Mouse (Mus musculus) limb, embryonic 12.5 days (tissue): ENCODE measurements around the gene Med22. TPM values are rescaled to one million over a fixed set of nuclear protein-coding genes. Genes with fewer than 3 reads are reported as not detected.

Source experiments
- ATAC-seq: fragments of 200-750 bp; cut with Nextera tagmentation; 2 replicates; pipeline ENCODE4 v1.8.0; 2017; ENCODE audit warnings: low read depth, moderate TSS enrichment; ENCODE audit not compliant: insufficient number of reproducible peaks, insufficient read depth, low FRiP score, low TSS enrichment
- H3K27ac ChIP-seq: fragments of 300-500 bp; sonication (generic); 2 replicates; pipeline ENCODE4 v1.5.1; 2016; ENCODE audit warnings: mild to moderate bottlenecking, moderate library complexity
- H3K27me3 ChIP-seq: fragments of 300-500 bp; sonication (generic); 2 replicates; pipeline ENCODE4 v1.6.1; 2016; ENCODE audit warnings: mild to moderate bottlenecking, moderate library complexity
- H3K36me3 ChIP-seq: fragments of 300-500 bp; sonication (generic); 2 replicates; pipeline ENCODE4 v1.6.1; 2016; ENCODE audit warnings: mild to moderate bottlenecking, moderate library complexity
- H3K4me1 ChIP-seq: fragments of 300-500 bp; sonication (generic); replicated peaks from 2 replicates; pipeline ENCODE4 v1.6.1; 2016
- H3K4me2 ChIP-seq: fragments of 300-500 bp; sonication (generic); 2 replicates; pipeline ENCODE4 v1.6.1; 2016; ENCODE audit warnings: mild to moderate bottlenecking, moderate library complexity
- H3K4me3 ChIP-seq: fragments of 300-500 bp; sonication (generic); replicated peaks from 2 replicates; pipeline ENCODE4 v1.5.1; 2016; ENCODE audit warnings: mild to moderate bottlenecking
- H3K9ac ChIP-seq: fragments of 300-500 bp; sonication (generic); replicated peaks from 2 replicates; pipeline ENCODE4 v1.6.1; 2016; ENCODE audit warnings: mild to moderate bottlenecking, moderate library complexity
- H3K9me3 ChIP-seq: fragments of 300-500 bp; sonication (generic); 2 replicates; pipeline ENCODE4 v1.6.1; 2016; ENCODE audit warnings: mild to moderate bottlenecking, moderate library complexity
- WGBS: fragments of 180-500 bp; shearing (Covaris S2); methylation state at CpG from one replicate; pipeline ENCODE4 v1.1.7; 2016; 5-methylcytosine and 5-hydroxymethylcytosine counted together
- polyA plus RNA-seq: library from polyadenylated mRNA; unstranded; fragments of >200 nt; fragmentation: Nextera tagmentation; extraction: Ambion mirVana; gene quantifications from 2 replicates; pipeline ENCODE4 v1.2.1, GENCODE M21; 2016

The Med22 gene
- polyA plus RNA-seq, 1 experiment from 2014 or later, result 66.5 TPM

DNA sequence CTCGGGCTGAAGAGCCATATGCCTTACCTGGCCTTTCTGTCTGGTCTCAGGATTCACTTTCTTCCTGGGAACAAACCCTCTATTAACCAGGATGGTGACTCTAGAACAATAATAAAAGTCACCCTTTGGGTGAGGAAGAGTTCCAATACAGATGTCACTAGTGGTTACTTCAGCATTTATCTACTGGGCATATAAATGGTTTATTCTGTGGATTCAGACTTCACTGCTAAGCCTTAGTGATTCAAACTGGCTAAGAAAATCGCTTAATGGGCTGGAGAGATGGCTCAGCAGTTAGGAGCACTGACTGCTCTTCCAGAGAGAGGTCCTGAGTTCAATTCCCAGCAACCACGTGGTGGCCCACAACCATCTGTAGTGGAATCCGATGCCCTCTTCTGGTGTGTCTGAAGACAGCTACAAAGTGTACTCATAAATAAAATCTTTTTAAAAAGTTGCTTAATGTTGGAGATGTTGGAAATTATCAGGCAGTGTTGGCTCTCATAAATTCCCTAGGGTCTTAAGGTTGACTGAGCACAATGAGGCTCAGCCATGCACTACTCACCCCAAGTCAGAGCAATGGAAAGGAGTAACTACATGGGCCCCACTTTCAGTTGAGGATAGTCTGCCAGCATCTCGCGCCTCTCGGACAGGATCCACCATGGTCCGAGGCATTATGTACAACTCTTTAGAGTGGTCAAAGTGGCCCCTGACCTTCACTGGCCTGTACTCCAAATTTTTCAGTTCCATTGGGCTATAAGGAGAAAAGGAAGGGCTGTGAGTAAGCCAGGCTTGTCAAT is 3.9 kb upstream of the Med22 start:
- no peak for ATAC-seq

DNA sequence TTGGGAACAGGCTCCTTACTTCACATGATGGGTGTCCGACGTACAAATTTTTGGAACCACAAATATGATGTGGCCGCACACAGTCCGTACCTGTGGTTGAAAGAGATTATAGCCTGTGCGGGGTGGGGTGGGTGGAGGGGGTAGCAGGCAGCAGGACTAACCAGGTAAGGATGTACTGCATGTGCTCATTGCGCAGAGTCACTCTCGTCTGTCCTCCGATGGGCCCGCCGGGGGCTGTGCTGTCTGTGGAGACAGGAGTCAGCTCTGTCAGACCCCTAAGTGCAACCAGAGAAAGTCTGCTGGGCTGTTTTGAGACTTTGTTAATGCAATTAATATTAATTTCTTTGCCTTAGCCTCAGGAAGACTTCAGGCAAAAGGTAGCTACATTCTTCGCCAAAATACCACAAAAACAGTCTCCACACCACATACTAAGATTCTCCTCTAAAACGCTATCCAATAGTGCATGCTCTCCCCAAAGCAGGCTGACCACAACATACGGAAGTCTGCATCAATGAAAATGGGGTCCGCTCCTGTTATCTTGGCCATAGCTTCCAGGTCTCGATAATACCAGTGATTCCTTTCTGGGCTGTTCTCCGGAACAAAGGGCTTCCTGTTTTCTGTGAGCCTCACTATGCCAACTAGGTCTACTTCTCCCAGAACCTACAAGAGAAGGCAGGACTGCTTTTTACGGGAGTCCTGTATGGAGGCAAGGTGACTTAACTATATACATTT is 3.1 kb upstream of the Med22 start:
- H3K9ac ChIP-seq, result no peak overlapping the region
- WGBS, result 86% methylated on average over 17 of the region's 17 CpGs
- H3K27ac ChIP-seq, result no peak overlapping the region
- ATAC-seq, result no peak
- no peaks in the 10 kb centered on the region for H3K27me3 ChIP-seq
- peaks cover 47% of the 10 kb centered on the region for H3K36me3 ChIP-seq
- no peak overlapping the region for H3K4me3 ChIP-seq
- H3K9me3 ChIP-seq, result no peaks in the 10 kb centered on the region
- H3K4me1 ChIP-seq, result peaks cover 57% of the 10 kb centered on the region
- H3K4me2 ChIP-seq, result no peak overlapping the region

More for the DNA sequence above, 3.9 kb upstream of the Med22 start:
- Histone ChIP-seq H3K4me1 (peaks cover 50% of the 10 kb centered on the region), H3K9ac (no peak overlapping the region), H3K4me2 (peak overlapping the region; percentile 98; the same call in 1 of the 2 replicates), H3K36me3 (peaks cover 52% of the 10 kb centered on the region), H3K9me3 (no peaks in the 10 kb centered on the region), H3K27ac (no peak overlapping the region), H3K27me3 (no peaks in the 10 kb centered on the region), H3K4me3 (no peak overlapping the region)
- 67% methylated on average over 8 of the region's 8 CpGs for WGBS

DNA sequence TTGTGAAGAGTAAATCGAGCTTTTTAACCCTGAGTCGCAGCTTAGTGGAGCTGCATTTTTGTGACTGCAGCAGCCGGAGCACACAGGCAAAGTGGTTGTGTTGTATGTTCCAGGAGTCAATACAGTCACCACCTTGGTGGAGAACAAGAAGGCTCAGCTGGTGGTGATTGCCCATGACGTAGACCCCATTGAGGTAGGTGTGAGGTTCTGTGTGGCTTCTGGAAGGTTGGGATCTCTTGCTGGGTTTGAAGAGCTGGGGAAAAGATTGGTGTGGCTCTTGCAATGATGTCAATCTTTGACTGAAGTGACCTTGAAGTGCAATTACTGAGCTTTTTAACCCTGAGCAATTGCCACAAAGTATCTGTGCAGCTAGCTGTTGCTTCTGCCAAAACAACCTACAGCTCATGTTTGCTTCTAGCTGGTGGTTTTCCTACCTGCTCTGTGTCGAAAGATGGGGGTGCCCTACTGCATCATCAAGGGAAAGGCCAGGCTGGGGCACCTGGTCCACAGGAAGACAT is 1.8 kb upstream of the Med22 start:
- peak overlapping the region; percentile 95; the same call in 1 of the 2 replicates for H3K27ac ChIP-seq
- no peaks in the 10 kb centered on the region for H3K27me3 ChIP-seq
- peaks cover 50% of the 10 kb centered on the region for H3K36me3 ChIP-seq
- ATAC-seq, result no peak
- peak overlapping the region; percentile 85 for H3K4me3 ChIP-seq
- peaks cover 52% of the 10 kb centered on the region for H3K4me1 ChIP-seq
- H3K9me3 ChIP-seq, result no peaks in the 10 kb centered on the region
- 71% methylated on average over 5 of the region's 5 CpGs for WGBS
- peak overlapping the region; percentile 97 for H3K9ac ChIP-seq
- H3K4me2 ChIP-seq, result peak overlapping the region; percentile 100

DNA sequence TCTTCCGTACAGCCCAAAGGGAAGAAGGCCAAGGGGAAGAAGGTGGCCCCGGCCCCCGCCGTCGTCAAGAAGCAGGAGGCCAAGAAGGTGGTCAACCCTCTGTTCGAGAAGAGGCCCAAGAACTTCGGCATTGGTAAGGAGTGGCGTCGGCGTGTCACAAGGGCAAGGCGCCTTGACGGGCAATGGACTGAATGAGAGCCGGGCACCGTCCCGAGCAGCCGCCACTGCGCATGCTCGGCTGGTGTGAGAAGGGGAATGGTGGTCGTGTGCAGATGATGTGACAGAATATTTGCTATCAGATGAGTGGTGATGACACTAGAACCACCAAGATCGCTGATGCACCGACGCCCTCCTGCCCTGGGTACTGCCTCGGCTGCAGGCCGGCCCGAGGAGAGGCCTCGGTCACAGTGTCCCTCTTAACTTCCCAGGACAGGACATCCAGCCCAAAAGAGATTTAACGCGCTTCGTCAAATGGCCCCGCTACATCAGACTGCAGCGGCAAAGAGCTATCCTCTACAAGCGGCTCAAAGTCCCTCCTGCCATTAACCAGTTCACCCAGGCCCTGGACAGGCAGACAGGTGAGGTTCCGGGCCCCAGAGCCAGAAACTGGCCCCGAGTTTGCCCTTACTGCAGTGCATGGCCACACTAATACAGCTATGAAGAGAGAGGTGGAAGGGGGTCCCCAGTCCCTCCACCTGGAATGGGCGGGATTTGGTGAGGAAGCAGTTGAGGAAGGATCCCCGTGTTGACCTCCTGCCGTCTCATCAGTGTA is 703 bp upstream of the Med22 start:
- H3K4me3 ChIP-seq, result peak overlapping the region; percentile 85
- under 1% methylated on average over 37 of the region's 37 CpGs for WGBS
- H3K4me2 ChIP-seq, result peak overlapping the region; percentile 100
- H3K4me1 ChIP-seq, result peaks cover 45% of the 10 kb centered on the region
- H3K36me3 ChIP-seq, result peaks cover 62% of the 10 kb centered on the region
- H3K27me3 ChIP-seq, result no peaks in the 10 kb centered on the region
- no peak for ATAC-seq
- H3K9ac ChIP-seq, result peak overlapping the region; percentile 97
- peak overlapping the region; percentile 95 for H3K27ac ChIP-seq
- no peaks in the 10 kb centered on the region for H3K9me3 ChIP-seq

DNA sequence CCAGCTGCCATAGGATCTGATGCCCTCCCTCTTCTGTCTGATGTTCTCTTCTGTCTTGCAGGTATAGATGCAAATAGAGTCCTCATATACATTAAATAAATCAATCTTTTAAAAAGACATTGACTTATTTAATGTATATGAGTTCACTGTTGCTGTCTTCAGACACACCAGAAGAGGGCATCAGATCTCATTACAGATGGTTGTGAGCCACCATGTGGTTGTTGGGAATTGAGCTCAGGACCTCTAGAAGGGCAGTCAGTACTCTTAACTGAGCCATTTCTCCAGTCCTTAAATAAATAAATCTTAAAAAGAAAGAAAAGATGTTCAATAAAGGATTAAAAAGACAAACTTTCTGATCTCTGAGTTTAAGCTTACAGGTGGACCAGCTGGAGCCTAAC is 1.1 kb downstream of the Med22 start:
- Histone ChIP-seq H3K36me3 (peaks cover 75% of the 10 kb centered on the region), H3K27ac (peak overlapping the region; percentile 95; the same call in 1 of the 2 replicates), H3K9me3 (no peaks in the 10 kb centered on the region), H3K4me3 (peak overlapping the region; percentile 85), H3K9ac (peak overlapping the region; percentile 97), H3K27me3 (no peaks in the 10 kb centered on the region), H3K4me1 (peaks cover 31% of the 10 kb centered on the region), H3K4me2 (peak overlapping the region; percentile 100)
- no peak for ATAC-seq

DNA sequence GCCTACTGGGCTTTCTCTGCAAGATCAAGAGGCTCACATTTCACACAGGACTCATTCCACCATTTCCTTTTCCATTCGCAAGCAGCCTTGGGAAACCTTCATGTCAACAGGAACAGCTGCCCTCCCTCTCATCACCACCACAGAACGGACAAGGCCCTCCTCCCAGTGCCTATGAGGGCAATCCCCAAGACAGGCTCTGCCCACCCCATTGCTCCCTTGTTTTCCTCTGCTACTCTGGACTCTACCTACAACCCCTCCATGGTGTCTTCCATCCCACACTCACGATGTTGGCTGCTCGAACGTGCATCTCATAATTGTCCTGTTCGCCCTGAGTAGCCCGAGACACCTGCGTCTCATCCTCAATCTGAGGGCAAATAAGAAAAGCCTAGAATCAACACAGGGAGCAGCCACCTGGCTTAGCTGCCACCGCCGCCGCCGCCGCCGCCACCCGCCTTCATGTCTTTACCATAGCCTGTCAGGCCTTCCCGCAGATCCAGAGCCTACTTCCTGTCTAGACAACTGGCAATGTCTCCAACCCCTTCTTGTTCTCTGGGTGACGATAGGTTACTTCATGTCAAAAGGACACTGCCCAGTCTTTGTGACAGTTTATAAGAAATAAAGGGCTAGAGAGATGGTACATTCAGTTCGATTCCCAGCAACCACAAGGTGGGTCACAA is 1.6 kb downstream of the Med22 start:
- peaks cover 75% of the 10 kb centered on the region for H3K36me3 ChIP-seq
- H3K27me3 ChIP-seq, result no peaks in the 10 kb centered on the region
- ATAC-seq, result no peak
- H3K4me1 ChIP-seq, result peaks cover 34% of the 10 kb centered on the region
- no peak overlapping the region for H3K27ac ChIP-seq
- WGBS, result 84% methylated on average over 18 of the region's 18 CpGs
- H3K9me3 ChIP-seq, result no peaks in the 10 kb centered on the region
- H3K4me3 ChIP-seq, result peak overlapping the region; percentile 85
- H3K4me2 ChIP-seq, result peak overlapping the region; percentile 100
- H3K9ac ChIP-seq, result peak overlapping the region; percentile 55; the same call in 1 of the 2 replicates

DNA sequence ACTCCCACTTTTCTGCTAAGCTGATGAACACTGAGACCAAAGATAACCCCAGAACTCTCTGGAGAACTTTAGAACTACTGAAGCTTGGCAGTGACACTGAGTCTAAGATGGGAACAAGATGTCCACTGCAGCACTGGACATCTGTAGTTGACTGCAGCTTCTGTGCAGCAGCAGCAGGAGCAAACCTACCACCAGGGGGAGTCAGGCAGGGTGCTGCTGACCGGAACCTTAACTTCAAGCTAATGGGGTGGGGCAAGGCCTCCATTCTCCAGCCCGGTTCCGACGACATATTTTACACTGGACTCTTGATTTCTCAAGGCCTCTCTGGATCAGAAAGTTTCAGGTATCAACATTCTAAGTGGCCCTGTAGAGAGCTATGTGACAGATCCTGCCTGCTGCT is 3.4 kb downstream of the Med22 start:
- 76% methylated on average over 4 of the region's 4 CpGs for WGBS
- Histone ChIP-seq H3K4me1 (peaks cover 30% of the 10 kb centered on the region), H3K9me3 (no peaks in the 10 kb centered on the region), H3K27ac (no peak overlapping the region), H3K27me3 (no peaks in the 10 kb centered on the region), H3K4me3 (no peak overlapping the region), H3K9ac (no peak overlapping the region), H3K36me3 (peaks cover 57% of the 10 kb centered on the region), H3K4me2 (no peak overlapping the region)
- ATAC-seq, result no peak

DNA sequence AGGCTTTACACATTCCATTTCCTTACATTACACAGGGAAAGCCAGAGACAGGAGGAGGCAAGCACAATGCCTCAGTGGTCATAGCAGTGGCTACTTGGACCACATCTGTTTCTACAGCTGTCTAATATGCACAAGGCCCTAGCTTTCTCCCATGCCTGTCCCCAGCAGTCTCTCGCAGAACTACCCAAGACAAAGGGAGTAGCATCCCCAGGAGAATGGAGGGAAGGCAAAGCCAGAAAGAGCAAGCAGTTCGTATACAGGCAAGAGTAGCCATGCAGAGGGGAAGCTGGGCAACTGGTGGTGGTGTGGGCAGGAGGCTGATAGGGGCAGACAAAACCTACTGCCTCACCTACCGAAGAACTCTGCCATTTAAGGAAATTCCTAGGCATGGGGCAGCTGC is 4.0 kb downstream of the Med22 start:
- no peaks in the 10 kb centered on the region for H3K9me3 ChIP-seq
- peaks cover 31% of the 10 kb centered on the region for H3K4me1 ChIP-seq
- ATAC-seq, result no peak
- H3K27me3 ChIP-seq, result no peaks in the 10 kb centered on the region
- 92% methylated on average over 3 of the region's 3 CpGs for WGBS
- H3K36me3 ChIP-seq, result peaks cover 50% of the 10 kb centered on the region
- 0 out of 2 replicates have a peak overlapping the region, but pooled peaks have one; percentile 12 for H3K9ac ChIP-seq
- no peak overlapping the region for H3K4me2 ChIP-seq
- no peak overlapping the region for H3K4me3 ChIP-seq
- no peak overlapping the region for H3K27ac ChIP-seq

DNA sequence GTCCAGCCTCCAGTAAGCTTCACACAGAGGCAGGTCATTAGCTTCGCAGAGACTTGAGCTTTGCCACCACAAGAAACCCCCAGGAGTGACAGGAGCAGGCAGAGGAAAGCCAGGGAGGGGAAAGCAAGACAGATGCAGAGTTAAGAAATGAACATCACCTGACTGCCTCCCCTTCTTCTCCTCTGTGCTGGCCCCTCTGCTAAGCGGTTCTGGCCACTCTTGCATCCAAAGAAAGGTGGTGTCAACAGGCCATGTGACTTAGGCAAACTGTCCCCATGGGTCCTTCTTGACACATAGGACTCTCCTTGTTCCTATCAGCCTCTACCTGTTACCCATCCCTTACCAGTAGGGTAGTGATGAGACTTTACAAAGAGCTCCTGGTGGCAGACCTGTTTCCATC is 4.5 kb downstream of the Med22 start:
- peaks cover 34% of the 10 kb centered on the region for H3K4me1 ChIP-seq
- H3K27me3 ChIP-seq, result no peaks in the 10 kb centered on the region
- H3K36me3 ChIP-seq, result peaks cover 48% of the 10 kb centered on the region
- no peak overlapping the region for H3K4me2 ChIP-seq
- no peak overlapping the region for H3K9ac ChIP-seq
- no peak overlapping the region for H3K4me3 ChIP-seq
- no peaks in the 10 kb centered on the region for H3K9me3 ChIP-seq
- no peak overlapping the region for H3K27ac ChIP-seq
- WGBS, result 100% methylated on average over 2 of the region's 2 CpGs
- no peak for ATAC-seq

DNA sequence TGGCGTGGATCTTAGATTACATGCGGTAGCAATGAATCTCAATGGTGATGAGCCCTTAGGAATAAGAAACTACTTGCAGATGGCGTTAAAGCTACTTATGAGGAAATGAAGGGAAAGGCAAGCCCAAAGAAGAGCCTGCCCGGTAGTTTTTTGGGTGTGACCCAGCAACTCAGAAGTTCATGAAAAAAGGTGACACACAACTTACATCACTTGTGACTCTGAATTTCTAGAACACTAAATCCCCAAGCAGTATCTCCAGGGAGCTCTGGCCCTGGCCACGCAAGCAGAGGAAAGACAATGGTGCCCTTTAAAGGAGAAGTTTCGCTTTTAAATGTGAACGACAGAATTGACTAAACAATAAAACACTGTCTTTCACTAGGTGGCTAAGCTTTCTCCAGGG is 7.2 kb downstream of the Med22 start:
- no peak for ATAC-seq
- WGBS, result 12% methylated on average over 7 of the region's 7 CpGs
- Histone ChIP-seq H3K4me2 (peak overlapping the region; percentile 80), H3K36me3 (peaks cover 68% of the 10 kb centered on the region), H3K4me1 (peaks cover 20% of the 10 kb centered on the region), H3K27me3 (no peaks in the 10 kb centered on the region), H3K27ac (peak overlapping the region; percentile 87), H3K9me3 (no peaks in the 10 kb centered on the region), H3K9ac (peak overlapping the region; percentile 72), H3K4me3 (peak overlapping the region; percentile 80)
